Mouse (Mus musculus): Measurements from ENCODE around the gene Ccnd3.

Ccnd3 gene

GRCm38 (mm10) chr17:47626031-47626430 is 121.2 kb downstream of the Ccnd3 start:
- DNase-seq, result no peak

DNA sequence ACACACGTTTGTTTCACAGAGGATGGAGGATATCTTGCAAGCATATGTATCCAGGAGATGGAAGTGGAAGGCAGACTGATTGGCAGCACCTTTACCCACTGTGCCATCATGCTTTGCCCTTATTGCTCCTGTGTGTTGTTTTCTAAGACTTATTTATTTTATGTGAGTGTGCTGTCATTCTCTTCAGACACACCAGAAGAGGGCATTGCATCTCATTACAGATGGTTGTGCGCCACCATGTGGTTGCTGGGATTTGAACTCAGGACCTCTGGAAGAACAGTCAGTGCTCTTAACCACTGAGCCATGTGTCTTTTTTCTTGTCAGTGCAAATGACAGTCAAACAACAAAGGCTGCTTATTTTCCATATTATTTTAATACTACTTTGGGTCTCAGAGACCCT is 122.9 kb downstream of the Ccnd3 start:
- no peak for DNase-seq

DNA sequence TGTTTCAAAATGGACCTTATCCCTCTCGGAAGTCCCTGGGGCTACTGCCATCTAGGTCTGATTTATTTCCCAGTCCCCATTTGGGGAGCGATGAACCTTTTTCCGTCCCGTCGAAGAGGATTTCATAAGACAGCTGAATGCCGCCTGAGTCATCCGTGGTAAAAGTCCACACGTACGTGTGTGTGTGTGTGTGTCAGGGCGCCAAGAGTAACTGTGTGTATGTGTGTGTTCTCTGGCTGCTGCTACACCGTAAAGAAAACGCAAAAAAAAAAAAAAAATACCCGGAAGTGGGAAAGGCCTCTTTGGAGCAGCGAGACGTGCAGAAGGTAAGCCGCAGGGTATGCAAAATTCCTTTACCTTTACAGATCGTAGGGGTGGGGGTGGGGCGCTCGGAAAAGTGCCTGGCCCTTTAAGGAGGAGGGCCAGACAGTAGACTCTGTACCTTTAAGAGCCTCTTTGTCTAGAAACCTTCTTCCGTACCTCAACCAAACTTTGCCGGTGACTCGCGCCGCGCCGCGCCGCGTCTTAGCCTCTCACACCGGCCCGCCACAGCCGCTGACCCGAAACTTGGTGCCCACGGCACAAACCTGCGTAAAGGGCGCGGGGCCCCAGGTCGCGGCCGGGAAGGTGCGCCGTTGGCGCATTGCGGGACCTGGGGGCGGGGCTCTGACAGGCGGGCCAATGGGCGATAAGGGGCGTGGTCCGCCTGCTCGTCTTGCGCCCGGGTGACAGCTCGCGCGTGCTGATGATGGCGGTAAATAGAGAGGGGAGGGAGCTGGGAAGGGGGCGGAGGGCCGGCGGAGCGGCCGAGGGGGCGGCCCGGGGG is 124.2 kb downstream of the Ccnd3 start:
- peak; percentile 97 for DNase-seq

- peak; percentile 79 for DNase-seq
Observed at GRCm38 (mm10) chr17:47629717-47630677, 125.1 kb downstream of the Ccnd3 start.

DNA sequence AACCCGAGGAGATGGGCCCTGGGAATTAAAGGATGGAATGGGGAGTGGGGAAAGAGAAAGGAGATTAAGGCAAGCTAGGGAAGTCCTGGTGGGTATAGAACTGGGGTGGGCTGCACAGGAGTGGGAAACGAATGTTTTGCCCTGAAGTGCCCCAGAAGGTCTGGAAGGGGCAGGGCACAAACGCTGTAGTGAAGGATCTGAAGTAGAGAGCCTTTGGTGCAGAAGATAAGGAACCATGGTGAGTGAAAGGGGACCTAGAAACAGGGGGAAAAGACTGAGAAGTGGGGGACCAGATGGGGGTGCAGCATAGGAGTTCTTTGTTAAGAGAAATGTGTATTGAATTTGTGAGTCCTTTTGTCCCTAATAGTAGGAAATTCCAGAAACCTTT is 125.8 kb downstream of the Ccnd3 start, which contains the start of gene Usp49:
Gene Usp49, plus strand, starts transcription at position 13 of the 388 bp plus-strand sequence.
- DNase-seq, result no peak

GRCm38 (mm10) chr17:47632181-47632840 is 127.5 kb downstream of the Ccnd3 start:
- DNase-seq, result no peak

GRCm38 (mm10) chr17:47633999-47634770 is 129.3 kb downstream of the Ccnd3 start:
- no peak for DNase-seq

- DNase-seq, result peak; percentile 14
Observed at GRCm38 (mm10) chr17:47642992-47643391, 138.1 kb downstream of the Ccnd3 start.

DNA sequence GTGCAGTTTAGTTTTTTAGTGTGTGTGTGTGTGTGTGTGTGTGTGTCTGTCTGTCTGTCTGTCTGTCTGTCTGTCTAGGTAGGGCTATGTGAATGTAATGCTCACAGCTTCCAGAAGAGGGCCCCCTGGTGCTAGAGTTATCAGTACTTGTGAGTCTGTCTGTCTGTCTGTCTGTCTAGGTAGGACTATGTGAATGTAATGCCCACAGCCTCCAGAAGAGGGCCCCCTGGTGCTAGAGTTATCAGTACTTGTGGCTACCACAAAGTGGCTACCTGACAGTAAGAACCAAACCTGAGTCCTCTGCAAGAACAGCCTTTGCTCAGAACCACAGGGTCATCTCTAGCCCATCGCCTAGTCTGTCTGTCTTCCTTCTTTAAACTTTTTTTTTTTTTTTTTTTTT is 141.8 kb downstream of the Ccnd3 start:
- DNase-seq, result peak; percentile 67

DNA sequence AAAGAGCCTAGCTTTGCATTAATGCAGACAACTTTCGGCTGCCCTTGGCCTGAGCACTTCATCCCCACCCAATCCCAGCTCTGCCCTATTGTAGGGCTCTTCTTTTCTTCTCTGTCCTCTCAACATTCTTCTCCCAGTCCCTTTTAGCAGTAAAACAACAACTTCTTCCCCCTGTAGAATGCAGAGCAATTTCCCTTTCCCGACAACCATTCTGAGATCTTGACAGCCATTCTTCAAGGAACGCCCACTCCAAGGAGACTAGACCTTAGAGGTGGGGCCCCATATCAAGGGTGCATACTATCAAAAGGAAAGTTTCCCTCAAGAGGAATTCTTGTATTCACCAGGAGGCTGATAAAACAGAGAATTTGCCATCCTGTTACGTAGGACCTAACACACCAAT is 144.1 kb downstream of the Ccnd3 start:
- no peak for DNase-seq

All from thymus, postnatal 14 days (tissue).